Mouse (Mus musculus) heart, adult 2 months (tissue): ENCODE results near the gene Atp1a2.

Experiments used
- CTCF ChIP-seq: fragments of 200-600 bp; IDR thresholded peaks from 2 replicates; pipeline ENCODE4 v1.8.1; 2022; ENCODE audit warnings: antibody characterized with exemption, mild to moderate bottlenecking, moderate library complexity
- POLR2A ChIP-seq: fragments of 200-500 bp; IDR thresholded peaks from 2 replicates; pipeline ENCODE4 v1.6.1; 2011; ENCODE audit warnings: mild to moderate bottlenecking, low read depth, low read length, control low read depth; ENCODE audit not compliant: insufficient read depth

DNA sequence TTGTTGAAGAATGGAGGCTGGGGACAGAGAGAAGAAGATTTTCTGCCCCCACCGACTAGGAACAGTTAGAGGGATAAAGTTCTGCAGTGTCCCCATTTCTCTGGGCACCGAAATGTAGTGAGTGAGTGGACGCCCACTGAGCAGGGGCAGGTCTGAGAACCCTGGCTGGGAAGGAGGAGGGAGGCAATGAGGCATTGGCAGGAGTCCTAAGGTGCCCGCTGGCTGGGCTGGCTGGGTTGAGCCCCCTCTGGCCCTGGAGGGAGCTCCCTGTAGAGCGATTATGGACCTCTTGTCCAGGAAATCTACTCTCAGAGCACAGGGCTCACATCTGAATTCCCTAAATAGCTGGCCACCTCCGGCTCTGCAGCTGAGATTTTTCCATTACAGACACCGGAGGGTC is 1.7 kb upstream of the Atp1a2 start:
- TF ChIP-seq CTCF (no peak), POLR2A (no peak)
